Mouse (Mus musculus): ENCODE measurements around the gene Fmo9.

The Fmo9 gene

DNA sequence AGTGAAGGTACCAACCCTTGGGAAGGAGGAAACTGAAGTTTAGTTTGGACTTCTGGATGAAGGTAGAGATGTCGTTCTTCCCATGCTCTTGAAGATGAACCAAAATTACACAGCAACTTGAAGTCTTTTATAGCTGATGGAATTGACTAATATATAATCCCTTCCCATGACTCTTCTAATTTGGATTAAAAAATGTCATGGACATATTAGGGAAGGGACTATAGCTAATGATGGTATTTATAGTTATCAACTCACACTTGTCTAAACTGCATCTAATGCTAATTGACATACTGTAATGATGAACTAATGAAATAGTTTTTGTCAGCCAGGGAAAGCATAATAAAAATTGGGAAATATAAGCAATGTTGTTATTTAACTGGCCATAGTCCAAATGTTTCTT lies at the start of gene Fmo9:
Gene Fmo9 (minus strand): TSS at position 101 of the 400 bp plus-strand sequence.
- no peak for DNase-seq (ENCODE audit: low spot score)

GRCm38 (mm10) chr1:166730886-166731285 lies 49.2 kb upstream of the Fmo9 start:
- DNase-seq (ENCODE audit: low spot score) = no peak

DNA sequence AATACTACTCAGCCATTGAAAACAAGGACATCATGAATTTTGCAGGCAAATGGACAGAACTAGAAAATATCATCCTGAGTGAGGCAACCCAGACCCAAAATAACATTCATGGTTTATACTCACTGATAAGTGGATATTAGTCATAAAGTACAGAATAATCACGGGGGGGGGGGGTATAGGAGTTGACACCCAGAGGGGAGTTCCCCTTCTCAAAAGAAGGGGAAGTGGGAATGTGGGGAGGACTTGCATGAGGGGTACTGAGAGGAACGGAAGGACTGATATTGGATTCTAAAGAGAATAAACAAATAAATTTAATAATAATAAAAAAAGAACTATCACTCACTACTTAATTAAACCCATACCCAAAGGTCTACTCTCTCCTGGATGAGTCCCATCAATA lies 48.6 kb upstream of the Fmo9 start:
- DNase-seq (ENCODE audit: low spot score) = no peak

DNA sequence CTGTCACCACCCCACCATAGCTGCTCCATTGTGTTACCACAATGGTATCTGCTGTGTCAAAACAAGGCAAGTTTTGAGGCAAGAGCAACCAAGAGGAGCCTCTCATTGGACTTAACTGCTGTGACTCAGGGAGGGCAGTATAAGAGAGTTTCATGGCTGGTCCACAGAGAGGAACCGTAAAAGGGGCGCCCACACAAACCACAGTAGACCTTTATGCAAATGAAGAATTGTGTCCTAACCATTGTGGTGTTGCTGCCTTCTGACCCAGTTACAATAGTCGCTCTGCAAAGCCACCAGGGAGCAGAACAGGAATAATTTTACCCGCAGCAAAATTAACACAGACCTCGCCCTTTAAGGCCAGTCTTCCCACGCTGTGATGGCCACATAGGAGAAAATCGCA lies 29.2 kb upstream of the Fmo9 start:
- no peak for DNase-seq (ENCODE audit: low spot score)

DNA sequence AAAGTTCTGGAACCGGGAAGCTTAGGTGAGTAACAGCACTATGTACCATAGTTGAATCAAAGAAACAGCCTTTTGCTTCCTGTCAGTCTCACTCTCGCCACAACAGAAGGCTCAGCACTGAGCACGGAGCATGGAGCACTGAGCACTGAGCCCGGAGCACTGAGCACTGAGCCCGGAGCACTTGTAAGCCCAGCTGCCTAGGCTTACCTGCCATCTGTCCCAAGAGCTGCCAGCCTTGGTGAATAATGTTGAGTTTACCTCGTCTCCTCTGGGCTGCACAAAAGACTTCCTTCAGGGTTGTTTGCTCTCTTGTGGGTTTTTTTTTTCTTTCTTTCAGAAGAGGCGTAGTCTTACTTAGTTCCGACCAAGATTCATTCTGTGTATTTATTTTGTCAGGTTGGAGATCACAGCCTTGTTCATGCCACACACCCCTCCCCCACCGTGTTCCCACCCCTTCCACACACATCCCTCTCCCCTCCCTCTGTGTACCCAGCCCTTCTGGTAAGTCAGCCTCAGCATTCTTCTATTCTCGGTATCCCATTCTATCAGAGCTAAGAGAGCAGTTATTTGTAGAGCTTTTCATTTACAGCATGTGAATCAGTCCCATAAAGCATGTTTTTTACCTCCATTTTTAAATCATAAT lies 20.7 kb upstream of the Fmo9 start:
- DNase-seq (ENCODE audit: low spot score) = no peak

- no peak for DNase-seq (ENCODE audit: low spot score)
Observed at GRCm38 (mm10) chr1:166669264-166669663, 12.4 kb downstream of the Fmo9 start.

DNA sequence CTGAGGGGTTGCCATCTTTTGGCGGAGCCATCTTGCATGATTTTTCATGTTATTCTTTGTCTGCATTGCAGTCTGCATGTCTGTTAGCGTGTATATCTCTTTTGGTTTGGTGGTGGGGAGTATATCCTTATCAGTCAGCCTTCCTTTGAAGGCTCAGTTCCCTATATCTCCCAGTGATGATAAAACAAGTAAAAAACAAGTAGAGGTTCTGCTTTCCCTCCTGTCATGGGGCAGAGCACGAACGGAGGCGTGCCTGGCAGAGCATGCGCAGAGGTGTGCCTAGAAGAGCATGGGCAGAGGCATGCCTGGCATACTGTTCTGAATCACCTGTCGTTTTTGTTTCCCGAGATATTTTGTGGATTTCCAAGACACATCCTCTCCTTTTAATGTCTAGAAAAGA lies 20.8 kb downstream of the Fmo9 start:
- no peak for DNase-seq (ENCODE audit: low spot score)

DNA sequence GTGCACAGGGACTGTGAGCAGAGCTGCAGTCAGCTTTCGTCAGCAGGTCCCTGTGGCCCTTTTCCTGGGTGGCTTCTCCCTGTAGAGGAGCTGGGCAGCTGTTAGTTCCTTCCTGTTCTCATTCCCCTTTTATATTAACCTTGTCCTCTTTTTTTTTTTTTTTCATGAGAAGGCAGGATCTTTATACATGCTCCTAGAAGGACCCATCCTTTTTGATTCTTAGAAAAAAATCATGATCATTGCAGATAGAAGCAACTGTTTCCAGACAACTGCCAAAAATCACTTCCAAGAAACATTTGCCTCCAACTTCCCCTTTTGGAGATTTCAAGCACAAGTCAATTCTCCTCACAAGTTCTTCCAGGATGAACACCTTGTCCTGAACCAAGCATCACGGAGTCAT lies 34.1 kb downstream of the Fmo9 start, which contains the start of gene Gm4847:
Gene Gm4847 (minus strand): TSS at position 101 of the 400 bp plus-strand sequence.
- no peak for DNase-seq (ENCODE audit: low spot score)
